Mouse (Mus musculus) hindbrain, embryonic 11.5 days (tissue): ENCODE data around the gene Zc3h18. TPM values are rescaled to one million over a fixed set of nuclear protein-coding genes. Genes with fewer than 3 reads are reported as not detected.

ENCODE experiments used
- ATAC-seq: fragments of 200-750 bp; cut with Nextera tagmentation; 2 replicates; pipeline ENCODE4 v1.8.0; 2017; ENCODE audit warnings: mild to moderate bottlenecking, moderate TSS enrichment, moderate library complexity; ENCODE audit not compliant: low FRiP score
- DNase-seq: peaks from one replicate; pipeline ENCODE4 v3.0.0-alpha.2; 2015; ENCODE audit warnings: low spot score
- H3K27ac ChIP-seq: fragments of 300-500 bp; sonication (generic); 2 replicates; pipeline ENCODE4 v1.5.1; 2014; ENCODE audit warnings: mild to moderate bottlenecking, low read depth, low read length
- H3K27me3 ChIP-seq: fragments of 300-500 bp; sonication (generic); 2 replicates; pipeline ENCODE4 v1.6.1; 2014; ENCODE audit warnings: mild to moderate bottlenecking, low read length, moderate library complexity, mixed read lengths; ENCODE audit not compliant: control insufficient read depth, insufficient read depth
- H3K36me3 ChIP-seq: fragments of 300-500 bp; sonication (generic); 2 replicates; pipeline ENCODE4 v1.6.1; 2014; ENCODE audit warnings: mild to moderate bottlenecking, low read length, moderate library complexity, mixed read lengths; ENCODE audit not compliant: control insufficient read depth, insufficient read depth
- H3K4me1 ChIP-seq: fragments of 300-500 bp; sonication (generic); replicated peaks from 2 replicates; pipeline ENCODE4 v1.6.1; 2014; ENCODE audit warnings: low read length, mixed read lengths; ENCODE audit not compliant: control insufficient read depth, insufficient read depth
- H3K4me2 ChIP-seq: fragments of 300-500 bp; sonication (generic); replicated peaks from 2 replicates; pipeline ENCODE4 v1.6.1; 2014; ENCODE audit warnings: mild to moderate bottlenecking, low read depth, low read length
- H3K4me3 ChIP-seq: fragments of 300-500 bp; sonication (generic); 2 replicates; pipeline ENCODE4 v1.5.1; 2014; ENCODE audit warnings: low read depth, low read length
- H3K9ac ChIP-seq: fragments of 300-500 bp; sonication (generic); 2 replicates; pipeline ENCODE4 v1.6.1; 2014; ENCODE audit warnings: low read depth, low read length
- H3K9me3 ChIP-seq: fragments of 300-500 bp; sonication (generic); 2 replicates; pipeline ENCODE4 v1.6.1; 2016; ENCODE audit warnings: low read length; ENCODE audit not compliant: control insufficient read depth
- WGBS: fragments of 180-500 bp; shearing (Covaris S2); extraction: QIAGEN DNeasy Blood & Tissue Kit; methylation state at CpG from one replicate; pipeline ENCODE4 v1.1.7; 2014; 5-methylcytosine and 5-hydroxymethylcytosine counted together
- polyA plus RNA-seq: library from polyadenylated mRNA; unstranded; fragments of >200 nt; fragmentation: Nextera tagmentation; extraction: Ambion mirVana; gene quantifications from 2 replicates; pipeline ENCODE4 v1.2.1, GENCODE M21; 2014

Zc3h18 gene
- polyA plus RNA-seq, 1 experiment from 2014 or later, result 38.4 TPM

- Histone ChIP-seq H3K4me2 (no peak overlapping the region), H3K27me3 (no peaks in the 10 kb centered on the region), H3K9me3 (no peaks in the 10 kb centered on the region), H3K27ac (no peak overlapping the region), H3K4me1 (no peaks in the 10 kb centered on the region), H3K36me3 (peaks cover 8% of the 10 kb centered on the region; the same call in 1 of the 2 replicates), H3K9ac (no peak overlapping the region), H3K4me3 (no peak overlapping the region)
- no peak for ATAC-seq
- DNase-seq, result no peak
- 90% methylated on average over 6 of the region's 6 CpGs for WGBS
These were observed 18.9 kb downstream of the Zc3h18 start for GRCm38 (mm10) chr8:122395291-122395690.

DNA sequence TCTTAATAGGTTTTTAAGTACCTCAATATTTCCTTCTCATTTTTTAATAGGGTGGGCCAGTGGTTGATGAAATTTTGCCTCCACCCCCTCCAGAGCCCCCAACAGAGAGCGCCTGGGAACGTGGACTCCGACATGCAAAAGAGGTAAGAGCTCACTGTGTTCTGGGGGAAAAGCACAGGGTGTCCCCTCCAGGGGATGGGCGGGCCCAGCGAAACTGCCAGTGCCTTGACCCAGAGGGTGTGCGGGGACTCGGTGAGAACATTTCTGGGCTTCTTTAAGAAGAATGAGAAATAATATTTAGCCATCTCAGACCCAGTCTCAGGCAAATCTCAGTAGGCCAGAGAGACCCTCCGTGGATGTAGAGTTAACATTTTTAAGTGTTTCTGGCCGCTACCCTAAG, 21.8 kb downstream of the Zc3h18 start:
- Histone ChIP-seq H3K9ac (no peak overlapping the region), H3K27ac (no peak overlapping the region), H3K27me3 (no peaks in the 10 kb centered on the region), H3K36me3 (peaks cover 12% of the 10 kb centered on the region; the same call in 1 of the 2 replicates), H3K9me3 (no peaks in the 10 kb centered on the region), H3K4me3 (no peak overlapping the region), H3K4me2 (no peak overlapping the region), H3K4me1 (no peaks in the 10 kb centered on the region)
- ATAC-seq, result no peak
- no peak for DNase-seq
- 94% methylated on average over 9 of the region's 9 CpGs for WGBS

- WGBS, result 94% methylated on average over 9 of the region's 9 CpGs
- ATAC-seq, result no peak
- peaks cover 29% of the 10 kb centered on the region for H3K36me3 ChIP-seq
These were observed 28.9 kb downstream of the Zc3h18 start for GRCm38 (mm10) chr8:122405146-122405805.

DNA sequence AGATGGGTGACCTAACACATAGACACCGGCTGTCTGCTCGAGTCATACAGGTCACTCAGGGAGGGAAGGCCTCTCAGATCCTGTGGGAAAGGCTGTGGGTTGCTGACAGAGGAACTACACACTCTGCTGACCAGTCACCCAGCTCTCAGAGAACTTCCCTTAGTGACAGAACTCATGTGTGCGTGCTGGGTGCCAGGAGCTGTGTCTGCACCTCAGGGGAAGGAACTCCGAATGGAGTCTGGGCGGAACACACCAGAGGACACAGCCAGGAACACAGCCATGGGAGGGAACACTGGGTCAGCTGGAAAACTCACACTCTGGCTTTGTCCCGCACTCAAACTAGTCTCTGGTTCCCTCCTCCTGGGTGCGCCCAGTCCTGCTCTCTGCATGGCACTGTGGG, 31.3 kb downstream of the Zc3h18 start:
- DNase-seq (no peak), ATAC-seq (no peak)
- Histone ChIP-seq H3K36me3 (peaks cover 21% of the 10 kb centered on the region), H3K27me3 (no peaks in the 10 kb centered on the region; the same call in 1 of the 2 replicates), H3K9me3 (no peaks in the 10 kb centered on the region), H3K9ac (no peak overlapping the region), H3K4me3 (no peak overlapping the region), H3K27ac (no peak overlapping the region), H3K4me1 (no peaks in the 10 kb centered on the region), H3K4me2 (no peak overlapping the region)
- whole genome bisulfite sequencing, result 97% methylated on average over 7 of the region's 7 CpGs

More at GRCm38 (mm10) chr8:122405146-122405805, 28.9 kb downstream of the Zc3h18 start:
- Histone ChIP-seq H3K9me3 (no peaks in the 10 kb centered on the region), H3K9ac (no peak overlapping the region), H3K4me1 (no peaks in the 10 kb centered on the region), H3K4me2 (no peak overlapping the region), H3K27me3 (no peaks in the 10 kb centered on the region; the same call in 1 of the 2 replicates), H3K4me3 (no peak overlapping the region), H3K27ac (no peak overlapping the region)
- no peak for DNase-seq

GRCm38 (mm10) chr8:122414311-122414710, 37.9 kb downstream of the Zc3h18 start:
- Histone ChIP-seq H3K9me3 (no peaks in the 10 kb centered on the region), H3K27me3 (no peaks in the 10 kb centered on the region), H3K4me1 (no peaks in the 10 kb centered on the region), H3K9ac (no peak overlapping the region), H3K36me3 (peaks cover 24% of the 10 kb centered on the region), H3K4me3 (no peak overlapping the region), H3K27ac (no peak overlapping the region), H3K4me2 (no peak overlapping the region)
- ATAC-seq (no peak), DNase-seq (no peak)
- 91% methylated on average over 9 of the region's 9 CpGs for WGBS

- Histone ChIP-seq H3K4me3 (no peak overlapping the region), H3K27me3 (no peaks in the 10 kb centered on the region), H3K9me3 (no peaks in the 10 kb centered on the region), H3K9ac (no peak overlapping the region), H3K4me1 (no peaks in the 10 kb centered on the region), H3K36me3 (peaks cover 15% of the 10 kb centered on the region), H3K27ac (no peak overlapping the region), H3K4me2 (no peak overlapping the region)
- ATAC-seq (no peak), DNase-seq (no peak)
- WGBS, result 94% methylated on average over 6 of the region's 6 CpGs
These were observed 39.1 kb downstream of the Zc3h18 start for GRCm38 (mm10) chr8:122415554-122415953.

DNA sequence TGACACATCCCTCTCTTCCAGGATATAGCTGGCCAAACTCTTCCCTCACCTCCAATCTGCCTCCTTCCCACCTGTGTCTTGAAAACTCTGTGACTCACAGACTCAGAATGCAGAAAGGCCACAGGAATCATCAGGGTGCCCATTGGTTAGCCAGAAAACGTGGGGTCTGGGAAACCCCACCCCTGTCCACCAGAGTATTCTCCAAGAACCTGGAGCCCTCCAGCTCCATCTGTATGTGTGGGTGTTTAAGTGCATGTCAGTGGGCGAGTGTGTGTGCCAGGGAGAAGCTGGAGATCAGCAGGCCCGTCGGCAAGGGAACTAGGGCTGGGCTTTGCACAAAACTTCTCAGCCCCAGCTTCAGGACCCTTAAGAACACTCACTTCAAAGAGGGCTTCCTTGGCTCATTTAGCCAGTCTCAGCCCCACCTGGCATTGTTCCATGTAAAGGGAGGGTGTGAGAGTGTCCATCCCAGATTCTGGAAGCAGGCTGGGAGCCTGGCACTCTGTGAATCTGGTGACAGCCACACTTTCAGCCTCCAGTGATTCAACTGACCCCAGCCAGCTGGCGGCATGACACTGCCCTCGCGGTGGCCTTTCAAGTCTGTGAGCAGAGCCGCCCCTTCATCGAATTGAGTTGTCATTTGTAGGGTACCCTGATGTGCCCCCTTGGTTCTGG, 43.6 kb downstream of the Zc3h18 start:
- peaks cover 4% of the 10 kb centered on the region for H3K36me3 ChIP-seq
- ATAC-seq, result no peak
- no peaks in the 10 kb centered on the region for H3K27me3 ChIP-seq
- no peak overlapping the region for H3K4me2 ChIP-seq
- 72% methylated on average over 9 of the region's 9 CpGs for WGBS
- H3K27ac ChIP-seq, result no peak overlapping the region
- H3K9ac ChIP-seq, result no peak overlapping the region
- no peaks in the 10 kb centered on the region for H3K4me1 ChIP-seq
- no peaks in the 10 kb centered on the region for H3K9me3 ChIP-seq
- no peak for DNase-seq
- no peak overlapping the region for H3K4me3 ChIP-seq

DNA sequence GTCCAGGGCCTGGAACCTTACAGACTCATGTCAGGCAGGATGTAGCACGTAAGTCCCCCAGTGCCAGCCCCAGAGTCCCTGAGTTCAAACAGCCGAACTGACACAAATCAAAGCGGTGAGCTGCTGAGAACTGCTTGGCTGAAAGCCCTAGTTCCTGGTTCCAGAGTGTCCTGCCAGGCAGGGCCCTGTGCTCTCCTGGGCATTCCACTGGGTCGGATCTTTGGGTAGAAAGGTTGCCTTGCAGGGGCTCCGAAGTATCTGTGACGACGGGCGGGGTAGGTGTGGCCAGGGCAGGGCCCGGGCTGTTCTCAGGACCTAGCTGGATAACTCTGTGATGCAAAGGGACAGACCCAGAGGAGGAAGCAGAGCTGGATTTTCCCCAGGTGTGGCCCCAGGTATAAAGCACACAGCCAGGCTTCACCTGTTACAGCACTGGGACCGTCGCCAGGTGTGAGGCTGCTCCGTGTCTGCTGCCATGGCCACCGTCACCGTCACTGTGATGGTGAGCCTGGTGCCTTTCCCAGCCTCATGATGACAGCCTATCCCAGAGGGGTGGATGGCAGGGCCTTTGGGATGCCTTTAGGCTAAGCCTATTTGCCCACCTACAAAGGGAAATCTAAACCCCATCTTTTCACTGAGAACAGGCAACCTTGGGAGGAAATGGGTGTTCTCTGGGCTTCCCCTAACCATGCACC, 45.1 kb downstream of the Zc3h18 start, which contains the start of gene Il17c:
Il17c (plus strand) TSS at position 645 of the 695 bp plus-strand sequence.
- peaks cover 4% of the 10 kb centered on the region for H3K36me3 ChIP-seq
- H3K4me3 ChIP-seq, result no peak within 1 kb of the TSS
- no peaks in the 10 kb centered on the region for H3K4me1 ChIP-seq
- H3K9me3 ChIP-seq, result no peaks in the 10 kb centered on the region
- no peak within 1 kb of the TSS for H3K27ac ChIP-seq
- H3K4me2 ChIP-seq, result no peak within 1 kb of the TSS
- no peak for ATAC-seq
- DNase-seq, result no peak
- no peak within 1 kb of the TSS for H3K9ac ChIP-seq
- no peaks in the 10 kb centered on the region for H3K27me3 ChIP-seq
- 84% methylated on average over 14 of the region's 14 CpGs for WGBS
